Mouse (Mus musculus): ENCODE data around the gene Ssbp2.

DNA sequence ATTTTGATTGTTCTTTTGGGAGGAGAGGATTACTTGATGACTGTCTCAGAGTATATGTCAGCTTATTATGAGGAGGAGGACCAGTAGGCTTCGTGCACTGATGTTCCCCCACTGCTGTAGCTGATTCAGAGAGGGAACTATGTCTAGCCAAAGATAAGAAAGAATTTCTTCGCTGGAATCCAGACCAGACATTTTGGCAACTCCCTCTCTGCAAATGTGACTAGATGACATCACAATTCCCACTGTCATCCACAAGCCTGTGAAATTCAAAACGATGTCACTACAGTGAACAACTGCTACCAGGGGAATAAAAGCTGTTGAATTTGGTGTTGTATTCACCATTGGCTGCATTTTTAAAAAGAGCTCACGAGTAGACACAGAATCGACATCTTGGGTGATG, 11.1 kb upstream of the Ssbp2 start:
- no peak for TF ChIP-seq CTCF (IDR thresholded peaks at IDR 0.05; ENCODE audit: control insufficient read depth, insufficient read depth, insufficient replicate concordance, low read depth, low read length)
- no peak for TF ChIP-seq POLR2A (IDR thresholded peaks at IDR 0.05; ENCODE audit: control insufficient read depth, low read depth, low read length)

All from testis, adult 2 months (tissue).